Mouse (Mus musculus) naive thymus-derived CD4-positive, alpha-beta T cell, adult 2 months (primary cell): ENCODE measurements around the gene Slc2a2.

Experiments
- DNase-seq: peaks from one replicate; pipeline ENCODE4 v3.0.0-alpha.2; 2011; ENCODE audit warnings: low read depth

Slc2a2 gene

GRCm38 (mm10) chr3:28697797-28698196 is at the start of gene Slc2a2:
TSS of gene Slc2a2 (plus strand) at chr3:28697903.
- no peak for DNase-seq

DNA sequence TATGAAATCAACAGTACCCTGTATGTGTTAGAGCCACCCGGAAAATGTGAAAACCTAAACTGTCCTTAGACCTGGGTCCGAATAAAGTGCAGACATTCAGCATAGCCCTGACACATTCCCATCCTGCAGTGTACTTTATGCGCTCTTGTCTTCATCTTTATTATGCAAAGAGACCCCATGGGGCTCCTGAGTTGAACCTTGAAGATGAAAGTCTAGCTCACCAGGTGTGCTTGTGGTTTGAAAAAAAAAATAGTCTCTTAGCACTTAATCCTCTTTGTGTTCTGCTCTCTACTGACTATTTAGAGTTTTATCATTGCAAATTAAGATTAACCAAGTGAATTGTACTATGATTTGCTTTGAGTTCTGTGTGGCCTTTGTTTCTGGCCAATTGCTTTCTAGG is 45.1 kb upstream of the Slc2a2 start:
- no peak for DNase-seq

DNA sequence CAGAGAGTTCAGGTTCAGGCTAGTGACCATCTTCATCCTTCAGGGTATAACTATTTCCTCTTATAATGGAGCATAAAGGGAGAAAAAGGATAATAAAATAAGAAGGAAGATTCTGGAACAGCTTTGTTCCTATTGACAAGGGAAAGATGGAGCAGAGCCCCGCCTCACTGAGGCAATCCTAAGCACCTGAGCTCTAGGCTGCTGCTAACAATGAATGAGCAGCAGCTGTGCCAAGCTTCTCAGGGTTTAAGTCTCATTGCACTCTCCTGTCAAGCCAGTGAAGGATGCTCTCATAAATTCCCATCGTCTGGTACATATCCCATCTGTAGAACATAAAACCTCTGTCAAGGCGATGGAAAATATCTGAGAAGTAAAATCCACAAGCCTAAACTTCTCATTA is 44.7 kb upstream of the Slc2a2 start:
- no peak for DNase-seq

DNA sequence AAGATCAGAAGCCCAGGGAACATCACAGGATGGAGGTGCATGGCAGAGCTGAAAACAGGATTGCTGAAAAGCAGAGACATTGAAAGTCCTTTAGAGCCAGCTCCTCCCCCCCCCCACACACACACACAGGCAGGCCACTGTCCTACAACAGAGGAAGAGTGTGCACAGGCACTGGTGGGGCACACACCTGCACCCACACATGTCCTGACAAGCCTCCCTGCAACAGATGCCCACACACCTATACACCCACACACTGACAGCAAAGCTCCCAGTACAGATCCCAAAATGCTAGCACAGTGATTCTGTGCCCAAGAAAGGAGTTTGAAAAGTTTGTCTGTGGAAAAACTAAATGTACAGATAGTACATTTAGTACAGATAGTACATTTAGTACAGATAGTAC is 43.0 kb upstream of the Slc2a2 start:
- DNase-seq, result no peak

- no peak for DNase-seq
Observed at GRCm38 (mm10) chr3:28658349-28658748, 39.4 kb upstream of the Slc2a2 start.

DNA sequence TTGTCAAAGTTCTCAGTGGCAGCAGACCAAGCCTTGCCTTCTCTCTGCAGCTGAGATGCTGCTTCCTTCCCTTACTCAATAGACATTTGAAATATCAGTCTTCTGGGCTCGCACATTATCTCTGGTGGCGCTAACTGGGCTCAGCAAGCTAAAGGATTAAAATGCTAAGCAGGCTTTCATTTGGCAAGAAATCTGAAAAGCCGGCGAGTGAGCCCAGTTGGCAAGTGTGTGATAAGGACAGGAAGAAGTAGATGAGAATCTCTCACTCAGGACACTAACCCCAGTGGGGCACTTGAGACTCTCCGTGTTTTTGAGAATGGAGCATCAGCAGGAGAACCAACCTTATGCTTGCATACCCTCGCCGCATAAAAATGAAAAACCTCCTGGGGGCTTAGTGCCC is 16.9 kb upstream of the Slc2a2 start:
- no peak for DNase-seq

GRCm38 (mm10) chr3:28681866-28682265 is 15.8 kb upstream of the Slc2a2 start:
- DNase-seq, result no peak

GRCm38 (mm10) chr3:28682411-28682810 is 15.3 kb upstream of the Slc2a2 start:
- DNase-seq, result no peak

DNA sequence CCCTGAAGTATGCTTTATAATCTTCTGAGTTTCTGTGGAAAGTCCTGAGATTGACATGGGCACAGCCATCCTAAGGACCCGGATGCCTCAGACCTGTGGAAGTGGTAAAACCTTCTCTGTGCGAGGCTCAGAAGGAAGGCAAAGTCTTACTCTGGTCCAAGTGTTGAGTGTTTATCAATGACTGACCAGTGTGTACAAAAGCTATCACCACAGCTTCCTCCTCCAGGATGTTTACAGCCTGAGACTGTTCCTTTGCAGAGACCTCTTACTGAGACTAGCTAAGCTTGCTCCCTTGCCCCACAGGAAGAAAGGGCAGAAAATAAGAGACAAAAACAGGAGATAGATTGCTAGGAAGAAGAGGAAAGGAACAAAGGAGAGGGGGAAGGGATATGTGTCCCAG is 12.2 kb upstream of the Slc2a2 start:
- no peak for DNase-seq

DNA sequence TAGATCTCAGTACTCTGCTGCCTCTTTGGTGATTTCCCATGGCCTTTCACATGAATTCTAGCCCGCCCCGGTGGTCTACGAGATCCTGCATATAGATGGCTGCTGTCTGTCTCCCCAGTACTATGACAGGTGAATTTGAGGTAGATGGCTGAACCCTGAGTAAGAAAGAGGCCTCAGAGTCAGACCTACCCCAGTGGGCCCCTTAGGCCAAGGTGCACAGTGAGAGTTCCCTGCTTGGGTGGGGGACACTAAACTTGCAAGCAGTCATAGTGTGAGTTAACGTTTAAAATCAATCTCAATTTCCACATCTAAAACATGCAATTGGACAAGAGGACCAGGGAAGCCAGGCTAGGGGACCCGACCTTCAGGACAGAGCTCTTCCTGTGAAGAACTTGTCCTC is 2.9 kb upstream of the Slc2a2 start:
- DNase-seq, result no peak

DNA sequence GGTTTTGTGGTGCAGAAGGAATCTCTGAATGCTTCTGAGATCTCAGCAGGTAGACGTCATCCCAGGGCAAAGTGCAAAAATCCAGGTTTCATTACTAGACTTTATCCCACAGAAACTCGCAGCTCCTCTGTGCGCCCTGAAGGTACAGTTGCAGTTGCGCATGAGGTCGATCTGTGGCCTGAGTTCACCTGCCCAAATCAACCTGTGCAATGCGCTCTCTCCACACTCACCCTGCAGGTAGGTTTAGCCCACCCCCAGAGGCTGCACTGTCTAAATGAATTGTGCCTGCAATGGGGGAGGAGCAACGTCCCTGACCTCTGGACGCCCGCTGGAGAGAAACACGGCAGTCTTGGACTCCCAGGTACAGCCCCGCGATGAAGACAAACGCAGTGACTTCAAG is 2.1 kb upstream of the Slc2a2 start:
- DNase-seq, result no peak

DNA sequence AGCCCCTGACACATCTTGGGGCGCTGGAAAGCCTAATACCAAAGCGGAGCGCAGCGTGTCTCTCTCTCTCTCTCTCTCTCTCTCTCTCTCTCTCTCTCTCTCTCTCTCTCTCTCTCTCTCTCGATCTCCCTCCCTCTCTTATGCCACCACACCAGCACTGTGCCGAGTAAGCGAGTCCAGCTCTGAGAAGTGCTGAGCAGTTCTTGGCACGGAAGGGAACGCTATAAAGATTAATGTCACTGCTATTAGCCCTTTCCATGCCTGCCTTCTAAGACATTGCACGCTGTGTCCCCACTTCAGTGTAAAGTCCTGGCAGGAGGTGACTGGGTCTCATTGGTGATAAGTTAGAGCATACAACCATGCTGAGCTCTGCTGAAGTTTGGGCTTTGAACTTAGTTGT is 1.5 kb upstream of the Slc2a2 start:
- no peak for DNase-seq

- DNase-seq, result no peak
Observed at GRCm38 (mm10) chr3:28699601-28700000, 1.9 kb downstream of the Slc2a2 start.

DNA sequence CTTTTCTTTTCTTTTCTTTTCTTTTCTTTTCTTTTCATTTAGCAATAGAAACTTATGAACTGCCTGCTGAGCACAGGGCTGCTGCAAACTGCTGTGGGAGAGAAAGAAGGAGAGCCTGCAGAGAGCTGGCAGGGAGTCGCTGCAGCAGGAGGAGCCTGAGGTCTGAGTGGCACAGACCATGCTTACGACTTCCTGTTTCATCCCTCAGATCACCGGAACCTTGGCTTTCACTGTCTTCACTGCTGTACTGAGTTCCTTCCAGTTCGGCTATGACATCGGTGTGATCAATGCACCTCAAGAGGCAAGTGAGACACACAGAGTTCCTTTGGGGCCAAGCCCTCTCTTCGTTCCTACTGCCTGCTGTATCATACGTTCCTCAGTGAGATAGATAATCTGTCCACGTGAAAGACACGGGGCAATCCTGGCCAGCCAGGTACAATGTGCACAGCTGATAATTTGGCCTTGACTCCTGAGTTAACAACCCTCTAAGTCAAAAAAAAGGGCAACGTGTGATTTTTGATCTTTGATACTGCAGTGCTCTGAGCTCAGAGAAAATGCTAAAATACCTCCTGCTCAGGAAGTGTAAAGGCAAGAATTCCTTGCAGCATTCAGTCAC is 7.9 kb downstream of the Slc2a2 start:
- DNase-seq, result peak; percentile 36

DNA sequence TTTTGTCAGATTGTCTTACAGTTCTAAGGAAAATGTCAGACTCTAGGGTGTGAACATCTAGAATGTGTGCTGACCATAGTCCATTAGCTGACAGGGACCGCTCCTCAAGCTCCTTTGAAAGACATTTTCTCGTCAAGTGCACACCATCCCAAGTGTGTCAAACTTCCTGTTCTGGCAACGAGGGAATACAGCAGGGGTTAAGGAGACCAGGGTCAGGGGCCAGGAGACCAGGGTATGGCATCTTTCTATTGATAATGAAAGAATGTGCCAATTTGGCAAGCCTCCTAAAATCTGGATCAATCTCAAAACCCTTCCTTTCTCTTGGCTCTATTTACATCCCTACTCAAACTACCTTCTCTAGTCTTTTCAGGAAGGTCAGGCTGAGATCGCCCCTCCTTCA is 9.0 kb downstream of the Slc2a2 start:
- DNase-seq, result no peak

- DNase-seq, result peak; percentile 73
Observed at GRCm38 (mm10) chr3:28709740-28710139, 12.0 kb downstream of the Slc2a2 start.

- no peak for DNase-seq
Observed at GRCm38 (mm10) chr3:28713913-28714698, 16.4 kb downstream of the Slc2a2 start.

- DNase-seq, result no peak
Observed at GRCm38 (mm10) chr3:28718521-28718920, 20.8 kb downstream of the Slc2a2 start.

GRCm38 (mm10) chr3:28721218-28721617 is 23.5 kb downstream of the Slc2a2 start:
- DNase-seq, result no peak

DNA sequence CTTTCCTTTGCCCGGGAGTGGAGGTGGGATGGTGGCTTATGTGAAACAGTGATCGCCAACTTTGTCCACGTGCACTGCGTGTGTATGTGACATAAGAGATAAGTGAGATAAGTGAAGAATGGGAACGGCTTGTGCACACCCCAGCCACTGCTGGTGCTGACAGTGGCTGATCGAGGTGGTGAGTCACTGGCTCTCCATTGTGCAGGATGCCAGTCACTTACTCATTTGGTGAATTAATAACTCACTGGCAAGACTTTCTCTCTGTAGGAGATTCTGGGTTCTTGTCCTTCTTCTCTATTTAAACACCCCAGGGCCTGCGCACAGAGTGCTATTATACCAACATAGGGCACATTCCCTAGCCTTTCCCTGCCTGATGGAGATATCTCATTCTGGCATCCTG is 24.1 kb downstream of the Slc2a2 start:
- DNase-seq, result no peak

DNA sequence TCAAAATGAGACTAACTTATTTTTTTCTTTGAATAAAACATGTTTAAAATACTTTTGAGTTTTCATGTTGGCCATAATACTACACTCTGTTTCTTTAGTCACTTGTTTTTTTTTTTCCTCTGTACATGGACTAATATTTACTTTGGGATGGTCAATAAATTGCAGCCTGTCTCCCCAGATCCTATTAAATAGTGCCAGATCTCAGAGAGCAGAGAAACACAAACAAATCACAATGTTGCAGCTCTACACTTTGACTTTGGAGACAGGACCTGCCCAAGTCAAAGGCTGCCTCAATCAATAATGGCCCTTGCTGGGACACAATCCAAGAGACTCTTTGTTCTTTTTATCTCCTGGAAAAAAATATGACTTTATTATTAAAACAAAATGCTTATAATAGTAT is 24.8 kb downstream of the Slc2a2 start:
- DNase-seq, result no peak

DNA sequence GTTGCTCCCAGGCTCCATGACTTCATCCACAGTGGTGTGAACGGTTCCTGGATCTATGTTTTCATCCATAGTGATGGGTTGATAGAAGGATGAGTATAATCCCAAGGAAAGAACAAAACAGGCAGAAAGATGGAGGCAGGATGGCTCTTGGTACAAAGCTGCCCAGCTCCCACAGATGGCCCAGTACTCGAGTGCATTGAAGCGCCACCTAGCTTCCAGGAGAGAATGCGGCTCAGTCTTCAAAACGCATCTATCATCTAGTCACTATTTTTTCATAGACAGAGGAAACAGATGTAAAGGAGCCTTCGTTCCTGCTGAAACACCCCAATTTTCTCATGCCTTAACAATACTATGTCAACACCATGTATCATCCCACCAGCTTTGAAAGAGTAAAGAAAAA is 25.8 kb downstream of the Slc2a2 start:
- DNase-seq, result no peak

DNA sequence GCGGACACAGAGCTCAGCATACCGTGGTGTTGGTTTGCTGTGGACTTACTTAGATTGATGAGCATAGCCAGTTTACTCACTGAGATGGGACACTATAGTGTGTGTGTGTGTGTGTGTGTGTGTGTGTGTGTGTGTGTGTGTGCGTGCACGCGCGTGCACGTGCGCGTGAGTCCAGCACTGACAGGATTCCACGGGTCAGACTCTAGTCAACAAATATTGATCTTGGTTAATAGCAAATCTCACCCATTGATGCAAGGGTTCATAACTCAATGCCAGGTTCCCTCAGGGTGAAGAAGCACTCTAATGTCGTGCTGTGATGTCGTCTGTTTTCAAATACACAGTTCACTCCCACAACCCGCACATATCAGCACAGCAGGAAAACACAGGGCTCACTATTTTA is 27.5 kb downstream of the Slc2a2 start:
- DNase-seq, result no peak

DNA sequence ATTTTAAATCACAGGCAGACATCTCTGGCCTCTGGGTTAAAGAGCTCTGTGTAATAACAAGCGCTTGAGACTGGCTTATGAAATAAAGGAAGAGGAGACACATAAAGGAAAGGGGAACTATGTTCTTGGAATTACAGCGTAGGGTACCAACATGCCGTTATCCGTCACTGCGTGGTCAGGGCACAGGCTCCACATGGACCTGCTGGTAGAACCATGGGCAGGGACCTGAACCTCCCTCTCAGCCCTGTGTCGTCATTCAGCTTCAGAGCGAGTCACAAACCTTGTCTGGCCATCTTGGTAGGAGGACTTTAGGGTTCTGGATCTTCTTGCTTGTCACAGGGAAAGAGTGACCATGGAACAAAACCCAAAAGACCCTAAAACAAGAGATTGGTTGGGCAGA is 28.7 kb downstream of the Slc2a2 start:
- no peak for DNase-seq
